Comparison of ENCODE assay signal across 16 mouse cellular contexts in the genomic region with DNA sequence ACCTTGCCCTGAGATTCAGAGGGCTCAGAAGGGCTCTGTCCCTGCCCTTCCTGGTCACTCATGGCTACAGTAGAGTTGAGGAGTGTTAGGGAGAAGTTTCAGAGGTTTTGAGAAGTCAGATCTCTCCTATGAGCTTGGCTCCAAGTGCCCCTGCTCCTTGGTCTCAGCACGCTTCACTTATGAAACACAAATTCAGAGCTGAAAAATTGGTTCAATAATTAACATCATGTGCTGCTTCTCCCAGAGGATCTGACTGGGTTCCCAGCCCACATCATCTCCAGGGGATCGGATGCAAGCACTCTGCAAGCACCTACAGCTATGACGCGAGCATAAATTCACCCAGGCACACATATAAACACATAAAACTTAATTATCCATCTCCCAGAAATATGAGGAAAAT.
"Had no signal": no experiment of that assay in that cellular context is flagged by ENCODE, and none has a peak within 500 bp of the region (broad histone marks: within the 10 kb centered on the region; RNA-seq: fewer than 3 reads in every experiment).

No protein-coding gene starts in this region.

- H3K9me3 ChIP-seq: neural tube, embryonic 13.5 days; neural tube, embryonic 15.5 days; stomach, embryonic 15.5 days had no signal

- H3K27me3 ChIP-seq: neural tube, embryonic 13.5 days; neural tube, embryonic 15.5 days; stomach, embryonic 15.5 days had no signal

- H3K4me3 ChIP-seq: neural tube, embryonic 13.5 days; neural tube, embryonic 15.5 days; stomach, embryonic 15.5 days had no signal

- DNase-seq: retina, postnatal 1 day; right cerebral cortex, adult 18-20 months; right cerebral cortex, postnatal 14 days; right cerebral cortex, postnatal 25 days; right cerebral cortex, postnatal 4 days; spleen, adult 18-20 months; thymus, adult 18-20 months; thymus, adult 2 months; thymus, postnatal 14 days; thymus, postnatal 25 days; thymus, postnatal 36 days; thymus, postnatal 4 days had no signal

- H3K27ac ChIP-seq: neural tube, embryonic 13.5 days; neural tube, embryonic 15.5 days; stomach, embryonic 15.5 days; stomach, postnatal 0 days had no signal

- H3K9ac ChIP-seq: neural tube, embryonic 13.5 days; neural tube, embryonic 15.5 days; stomach, embryonic 15.5 days had no signal

- H3K4me2 ChIP-seq: neural tube, embryonic 13.5 days; neural tube, embryonic 15.5 days; stomach, embryonic 15.5 days had no signal

- H3K36me3 ChIP-seq: neural tube, embryonic 13.5 days; neural tube, embryonic 15.5 days; stomach, embryonic 15.5 days had no signal
